Comparison of ENCODE assay signal across 14 mouse cellular contexts in genomic region chr7:129396561-129396960, GRCm38 (mm10).
A peak's percentile ranks its signal among the peaks of the same experiment; 100 is the strongest.
DNase-seq lines count a peak whose midpoint lies in the region.
"Had no signal": no experiment of that assay in that cellular context is flagged by ENCODE, and none has a peak within 500 bp of the region (broad histone marks: within the 10 kb centered on the region; RNA-seq: fewer than 3 reads in every experiment).

No protein-coding gene starts in this region.

- peak; percentile 51 for DNase-seq in adrenal gland, postnatal 14 days
- DNase-seq in adrenal gland, adult 2 months = no peak
- DNase-seq in heart, adult 11 months = peak; percentile 66
- DNase-seq in heart, postnatal 10 days = no peak
- peak; percentile 42 for DNase-seq in testis, postnatal 10 days (ENCODE audit: low spot score)
- DNase-seq in testis, postnatal 14 days (ENCODE audit: low spot score) = no peak
- DNase-seq: adrenal gland, adult 8-10 months; cerebellum, adult 11 months; cerebellum, adult 18-20 months; cerebellum, adult 8-10 months; cerebellum, adult 9-11 months; cerebellum, postnatal 14 days; cerebellum, postnatal 36 days; embryo, embryonic 11 days had no signal

- intact Hi-C loops in heart, postnatal 10 days (cut with DNase I) = no loop called here

Comparison
In these comparisons a context has a peak if more than half of its experiments do, and no peak if none do; other contexts are left out.
1. DNase-seq: peak in adrenal gland, postnatal 14 days (single experiment), heart, adult 11 months (single experiment) and testis, postnatal 10 days (single experiment); none in adrenal gland, adult 2 months (single experiment), heart, postnatal 10 days (0 of 2) and testis, postnatal 14 days (single experiment).